Mouse (Mus musculus): Measurements from ENCODE around the gene Hist2h3c1. TPM values are rescaled to one million over a fixed set of nuclear protein-coding genes. Genes with fewer than 3 reads are reported as not detected.
"Not testable (repeated sequence)": the region's sequence is repeated elsewhere in the genome, so short reads cannot be mapped to it uniquely, and the experiment has no call there.

Hist2h3c1 gene
- polyA plus RNA-seq, 1 experiment = not detected

GRCm38 (mm10) chr3:96277800-96278624, 31.5 kb downstream of the Hist2h3c1 start:
- Histone ChIP-seq H3K4me3 (ENCODE audit: insufficient read depth, low read length) (peak overlapping the region; percentile 42), H3K4me1 (ENCODE audit: control insufficient read depth, insufficient read depth, low read length) (no peaks in the 10 kb centered on the region), H3K27ac (ENCODE audit: insufficient read depth, low read length) (peak overlapping the region; percentile 16; the same call in 1 of the 2 replicates)
- TF ChIP-seq POLR2A (IDR thresholded peaks at IDR 0.05; ENCODE audit: extremely low read depth, insufficient read depth, low read length) (peak; percentile 84), CTCF (IDR thresholded peaks at IDR 0.05; ENCODE audit: extremely low read depth, insufficient read depth, low read length) (peak; percentile 79)

GRCm38 (mm10) chr3:96280660-96281059, 34.2 kb downstream of the Hist2h3c1 start:
- no peak overlapping the region for H3K27ac ChIP-seq (ENCODE audit: insufficient read depth, low read length)
- H3K4me3 ChIP-seq (ENCODE audit: insufficient read depth, low read length) = no peak overlapping the region
- no peaks in the 10 kb centered on the region for H3K4me1 ChIP-seq (ENCODE audit: control insufficient read depth, insufficient read depth, low read length)
- TF ChIP-seq CTCF (IDR thresholded peaks at IDR 0.05; ENCODE audit: extremely low read depth, insufficient read depth, low read length) (no peak), POLR2A (IDR thresholded peaks at IDR 0.05; ENCODE audit: extremely low read depth, insufficient read depth, low read length) (no peak)

- H3K4me3 ChIP-seq (ENCODE audit: insufficient read depth, low read length) = no peak overlapping the region
- no peak overlapping the region for H3K27ac ChIP-seq (ENCODE audit: insufficient read depth, low read length)
- H3K4me1 ChIP-seq (ENCODE audit: control insufficient read depth, insufficient read depth, low read length) = no peaks in the 10 kb centered on the region
- TF ChIP-seq CTCF (IDR thresholded peaks at IDR 0.05; ENCODE audit: extremely low read depth, insufficient read depth, low read length) = peak; percentile 64
- TF ChIP-seq POLR2A (IDR thresholded peaks at IDR 0.05; ENCODE audit: extremely low read depth, insufficient read depth, low read length) = no peak
These were observed 38.0 kb downstream of the Hist2h3c1 start for GRCm38 (mm10) chr3:96284457-96284856.

- peak; percentile 78 for TF ChIP-seq CTCF (IDR thresholded peaks at IDR 0.05; ENCODE audit: extremely low read depth, insufficient read depth, low read length)
- H3K4me3 ChIP-seq (ENCODE audit: insufficient read depth, low read length); H3K27ac ChIP-seq (ENCODE audit: insufficient read depth, low read length); H3K4me1 ChIP-seq (ENCODE audit: control insufficient read depth, insufficient read depth, low read length): not testable (repeated sequence)
These were observed 40.8 kb downstream of the Hist2h3c1 start for GRCm38 (mm10) chr3:96287334-96287733.

GRCm38 (mm10) chr3:96289201-96289600, 42.7 kb downstream of the Hist2h3c1 start:
- H3K27ac ChIP-seq (ENCODE audit: insufficient read depth, low read length) = no peak overlapping the region
- TF ChIP-seq CTCF (IDR thresholded peaks at IDR 0.05; ENCODE audit: extremely low read depth, insufficient read depth, low read length) (no peak), POLR2A (IDR thresholded peaks at IDR 0.05; ENCODE audit: extremely low read depth, insufficient read depth, low read length) (no peak)
- no peaks in the 10 kb centered on the region for H3K4me1 ChIP-seq (ENCODE audit: control insufficient read depth, insufficient read depth, low read length)

GRCm38 (mm10) chr3:96290727-96291126, 44.2 kb downstream of the Hist2h3c1 start:
- H3K4me3 ChIP-seq (ENCODE audit: insufficient read depth, low read length); H3K4me1 ChIP-seq (ENCODE audit: control insufficient read depth, insufficient read depth, low read length); H3K27ac ChIP-seq (ENCODE audit: insufficient read depth, low read length): not testable (repeated sequence)

More at GRCm38 (mm10) chr3:96289201-96289600, 42.7 kb downstream of the Hist2h3c1 start:
- H3K4me3 ChIP-seq (ENCODE audit: insufficient read depth, low read length) = no peak overlapping the region

- Histone ChIP-seq H3K27ac (ENCODE audit: insufficient read depth, low read length) (no peak overlapping the region), H3K4me3 (ENCODE audit: insufficient read depth, low read length) (no peak overlapping the region; the same call in 1 of the 2 replicates), H3K4me1 (ENCODE audit: control insufficient read depth, insufficient read depth, low read length) (no peaks in the 10 kb centered on the region)
- TF ChIP-seq CTCF (IDR thresholded peaks at IDR 0.05; ENCODE audit: extremely low read depth, insufficient read depth, low read length) (no peak), POLR2A (IDR thresholded peaks at IDR 0.05; ENCODE audit: extremely low read depth, insufficient read depth, low read length) (no peak)
These were observed 46.2 kb downstream of the Hist2h3c1 start for GRCm38 (mm10) chr3:96292641-96293040.

- Histone ChIP-seq H3K27ac (ENCODE audit: insufficient read depth, low read length) (peak overlapping the region; percentile 67), H3K4me1 (ENCODE audit: control insufficient read depth, insufficient read depth, low read length) (no peaks in the 10 kb centered on the region), H3K4me3 (ENCODE audit: insufficient read depth, low read length) (peak overlapping the region; percentile 9; the same call in 1 of the 2 replicates)
- TF ChIP-seq CTCF (IDR thresholded peaks at IDR 0.05; ENCODE audit: extremely low read depth, insufficient read depth, low read length) (no peak), POLR2A (IDR thresholded peaks at IDR 0.05; ENCODE audit: extremely low read depth, insufficient read depth, low read length) (no peak)
These were observed 46.9 kb downstream of the Hist2h3c1 start for GRCm38 (mm10) chr3:96293368-96293767.

- TF ChIP-seq CTCF (IDR thresholded peaks at IDR 0.05; ENCODE audit: extremely low read depth, insufficient read depth, low read length) = no peak
- no peak for TF ChIP-seq POLR2A (IDR thresholded peaks at IDR 0.05; ENCODE audit: extremely low read depth, insufficient read depth, low read length)
- Histone ChIP-seq H3K4me1 (ENCODE audit: control insufficient read depth, insufficient read depth, low read length) (no peaks in the 10 kb centered on the region), H3K4me3 (ENCODE audit: insufficient read depth, low read length) (peak within 1 kb of the TSS; percentile 9; the same call in 1 of the 2 replicates), H3K27ac (ENCODE audit: insufficient read depth, low read length) (peak within 1 kb of the TSS; percentile 67)
These were observed 47.3 kb downstream of the Hist2h3c1 start, which contains the start of gene Fcgr1 for GRCm38 (mm10) chr3:96293787-96294186. Gene Fcgr1 (minus strand): TSS chr3:96293969.

Other genes with a start within 250 kb of the Hist2h3c1 start
- 29.9 and 32.1 TPM in 2 replicates for gene Vps45, start 188.2 kb upstream of the Hist2h3c1 start, polyA plus RNA-seq (2012; rRNA removed)
- 17.3 and 19.9 TPM in 2 replicates for gene Otud7b, start 142.2 kb upstream of the Hist2h3c1 start, polyA plus RNA-seq (2012; rRNA removed)
- 13.4 and 14.0 TPM in 2 replicates for gene Mtmr11, start 84.7 kb upstream of the Hist2h3c1 start, polyA plus RNA-seq (2012; rRNA removed)
- 46.0 and 51.1 TPM in 2 replicates for gene Sf3b4, start 74.4 kb upstream of the Hist2h3c1 start, polyA plus RNA-seq (2012; rRNA removed)
- 279 and 292 TPM in 2 replicates for gene Sv2a, start 65.5 kb upstream of the Hist2h3c1 start, polyA plus RNA-seq (2012; rRNA removed)
- gene Bola1, start 27.0 kb upstream of the Hist2h3c1 start, polyA plus RNA-seq (2012; rRNA removed) = 29.4 and 29.9 TPM in 2 replicates
- 1.3 and 2.7 TPM in 2 replicates for gene Hist2h2ab, start 26.8 kb upstream of the Hist2h3c1 start, polyA plus RNA-seq (2012; rRNA removed)
- gene Hist2h2ac, start 25.8 kb upstream of the Hist2h3c1 start, polyA plus RNA-seq (2012; rRNA removed) = 1.9 and 4.6 TPM in 2 replicates
- 7.7 TPM in 2 replicates for gene Hist2h2be, start 25.6 kb upstream of the Hist2h3c1 start, polyA plus RNA-seq (2012; rRNA removed)
- gene Hist2h3c2, start 7.6 kb upstream of the Hist2h3c1 start, polyA plus RNA-seq (2012; rRNA removed) = 9.2 and 10.1 TPM in 2 replicates
- gene Hist2h2aa2, start 6.4 kb upstream of the Hist2h3c1 start, polyA plus RNA-seq (2012; rRNA removed) = 5.5 and 18.0 TPM in 2 replicates
- 137 and 156 TPM in 2 replicates for gene Hist2h2aa1, start 1.2 kb upstream of the Hist2h3c1 start, polyA plus RNA-seq (2012; rRNA removed)
- gene Hist2h4, start 16.6 kb downstream of the Hist2h3c1 start, polyA plus RNA-seq (2012; rRNA removed) = 3.1 and 3.6 TPM in 2 replicates
- 3.3 and 9.5 TPM in 2 replicates for gene Hist2h3b, start 22.0 kb downstream of the Hist2h3c1 start, polyA plus RNA-seq (2012; rRNA removed)
- gene Hist2h2bb, start 23.1 kb downstream of the Hist2h3c1 start, polyA plus RNA-seq (2012; rRNA removed) = 3.7 and 6.7 TPM in 2 replicates
- gene Fcgr1, start 47.3 kb downstream of the Hist2h3c1 start, polyA plus RNA-seq (2012; rRNA removed) = 3.6 and 5.1 TPM in 2 replicates
- not detected in 2 replicates for gene BC107364, start 205.6 kb downstream of the Hist2h3c1 start, polyA plus RNA-seq (2012; rRNA removed)